Mouse (Mus musculus) induced T-regulatory cell, adult 2 months (primary cell): ENCODE measurements around the gene Clybl.

ENCODE experiments used
- DNase-seq: peaks from one replicate; pipeline ENCODE4 v3.0.0-alpha.2; 2012; ENCODE audit warnings: low read depth

Clybl gene

GRCm38 (mm10) chr14:122313328-122313727, 131.8 kb downstream of the Clybl start:
- no peak for DNase-seq

GRCm38 (mm10) chr14:122315743-122316142, 134.2 kb downstream of the Clybl start:
- no peak for DNase-seq

DNA sequence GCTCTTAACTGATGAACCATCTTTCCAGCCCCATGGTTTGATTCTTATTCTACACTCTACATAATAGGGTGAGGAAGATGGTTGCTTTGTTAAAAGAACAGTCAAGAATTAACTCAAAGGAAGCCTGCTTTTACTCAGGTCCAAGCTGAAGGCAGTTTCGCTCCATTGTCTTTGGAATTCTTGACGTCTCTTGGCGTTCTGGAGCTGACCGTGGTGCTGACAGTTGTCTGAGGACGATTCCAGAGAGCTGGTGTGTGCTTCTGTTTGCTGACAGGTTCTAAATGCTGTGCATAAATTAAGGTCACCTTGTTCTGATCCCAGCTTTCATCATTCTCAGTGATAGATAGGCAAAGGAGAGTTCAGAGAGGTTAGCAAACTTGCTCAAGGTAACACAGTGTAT, 140.6 kb downstream of the Clybl start:
- no peak for DNase-seq

- DNase-seq: no peak
Observed at GRCm38 (mm10) chr14:122323838-122324458, 142.4 kb downstream of the Clybl start.

GRCm38 (mm10) chr14:122330136-122330535, 148.6 kb downstream of the Clybl start:
- DNase-seq: no peak

- no peak for DNase-seq
Observed at GRCm38 (mm10) chr14:122330716-122331115, 149.2 kb downstream of the Clybl start.

DNA sequence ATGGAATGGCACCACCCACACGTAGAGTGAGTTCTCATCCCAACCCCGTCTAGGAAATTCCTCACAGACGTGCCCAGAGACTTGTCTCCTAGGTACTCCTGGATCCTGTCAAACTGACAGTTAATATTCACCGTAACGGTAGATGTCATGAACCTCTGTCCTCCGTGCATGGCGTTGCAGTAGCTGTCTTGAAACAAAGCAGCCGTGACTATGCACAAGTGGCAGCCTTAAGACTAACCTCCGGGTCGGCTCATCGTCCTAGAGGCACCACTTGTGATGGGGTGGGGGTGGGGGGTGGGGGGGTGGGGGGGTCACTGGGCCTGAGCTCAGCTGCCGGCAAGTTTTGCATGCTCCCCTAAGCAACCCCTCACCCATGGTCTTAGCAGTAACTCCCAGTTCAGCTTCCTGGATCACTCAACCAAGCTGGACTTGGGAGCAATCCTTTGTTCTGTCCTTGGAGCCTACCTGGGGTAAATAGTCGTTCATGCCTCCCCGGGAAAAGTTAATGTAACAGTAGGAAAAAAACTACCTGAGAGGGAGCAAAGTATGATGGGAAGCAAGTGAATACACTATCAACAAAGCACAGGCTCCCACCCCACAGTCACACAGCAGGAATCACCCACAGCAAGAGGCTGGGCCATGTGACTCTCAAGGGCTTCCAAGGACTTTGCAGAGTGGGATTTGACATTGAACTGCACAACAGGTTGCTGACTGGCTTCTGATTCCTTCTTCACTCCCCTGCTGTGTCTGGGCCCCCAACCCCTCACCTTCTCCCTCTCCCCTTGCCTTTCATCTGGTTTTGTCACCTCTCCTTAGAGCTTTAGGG, 150.3 kb downstream of the Clybl start:
- no peak for DNase-seq

DNA sequence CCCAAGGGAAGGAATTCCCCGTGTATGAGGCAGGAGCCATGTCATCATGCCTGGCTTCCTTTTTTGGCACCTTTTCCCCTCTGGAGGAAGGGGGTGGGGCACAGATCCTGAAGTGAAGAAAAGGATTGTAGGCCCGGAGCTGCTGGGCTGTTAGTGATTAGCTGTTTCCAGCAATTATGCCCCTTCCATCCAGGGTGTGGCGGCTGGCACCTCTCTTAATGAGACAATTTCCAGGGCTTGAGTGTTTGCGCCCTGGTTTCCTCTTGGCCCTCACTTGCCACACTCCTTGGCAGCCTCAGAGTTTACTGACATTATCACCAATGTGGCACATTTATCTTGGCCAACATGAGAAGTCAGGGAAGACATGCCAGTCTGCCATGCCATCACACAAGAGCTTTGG, 155.5 kb downstream of the Clybl start:
- no peak for DNase-seq

GRCm38 (mm10) chr14:122338784-122339183, 157.3 kb downstream of the Clybl start:
- DNase-seq: no peak

- DNase-seq: no peak
Observed at GRCm38 (mm10) chr14:122340141-122340540, 158.6 kb downstream of the Clybl start.

GRCm38 (mm10) chr14:122341591-122342360, 160.3 kb downstream of the Clybl start:
- no peak for DNase-seq

GRCm38 (mm10) chr14:122344272-122345224, 163.0 kb downstream of the Clybl start:
- no peak for DNase-seq

GRCm38 (mm10) chr14:122348069-122348468, 166.6 kb downstream of the Clybl start:
- DNase-seq: no peak

DNA sequence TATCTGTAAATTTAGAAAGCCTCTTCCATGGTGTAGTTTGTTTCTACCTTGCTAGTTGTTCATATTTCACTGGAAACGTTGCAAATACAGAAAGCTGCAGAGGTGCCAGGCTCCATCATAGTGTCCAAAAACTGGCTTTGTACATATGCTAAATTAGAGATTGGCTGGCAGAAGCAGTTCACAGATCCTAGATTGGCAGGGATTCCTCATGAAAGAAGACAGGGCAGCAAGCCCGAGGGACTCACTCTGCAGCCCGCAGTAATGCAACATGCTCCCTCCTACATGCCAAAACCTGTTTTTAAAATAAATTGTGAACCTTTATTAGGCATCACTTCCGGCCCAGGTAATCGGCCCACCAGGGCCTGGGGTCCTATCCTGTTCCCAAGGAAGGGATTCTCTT, 167.8 kb downstream of the Clybl start:
- no peak for DNase-seq

GRCm38 (mm10) chr14:122349761-122350160, 168.3 kb downstream of the Clybl start:
- DNase-seq: no peak

- DNase-seq: no peak
Observed at GRCm38 (mm10) chr14:122350766-122351165, 169.3 kb downstream of the Clybl start.

GRCm38 (mm10) chr14:122357316-122357715, 175.8 kb downstream of the Clybl start:
- no peak for DNase-seq

DNA sequence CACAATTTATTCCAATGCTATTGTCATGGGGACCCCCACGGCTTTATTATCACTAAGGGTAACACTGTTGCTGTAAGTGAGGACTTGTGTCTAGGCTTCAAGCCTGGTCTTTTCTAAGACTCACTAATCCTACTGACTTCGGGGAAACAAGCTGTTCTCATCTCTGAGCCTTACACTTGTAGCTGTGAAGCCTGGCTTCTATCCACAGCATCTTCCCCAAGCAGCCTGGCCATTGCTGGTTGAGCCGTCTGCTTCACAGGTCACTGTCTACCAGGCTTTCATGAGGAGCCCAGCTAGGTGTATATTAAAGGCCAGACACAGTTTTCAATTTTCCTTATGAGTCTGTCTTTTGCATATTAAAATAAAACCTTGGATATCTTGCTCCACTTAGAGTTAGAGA, 177.1 kb downstream of the Clybl start:
- DNase-seq: no peak

DNA sequence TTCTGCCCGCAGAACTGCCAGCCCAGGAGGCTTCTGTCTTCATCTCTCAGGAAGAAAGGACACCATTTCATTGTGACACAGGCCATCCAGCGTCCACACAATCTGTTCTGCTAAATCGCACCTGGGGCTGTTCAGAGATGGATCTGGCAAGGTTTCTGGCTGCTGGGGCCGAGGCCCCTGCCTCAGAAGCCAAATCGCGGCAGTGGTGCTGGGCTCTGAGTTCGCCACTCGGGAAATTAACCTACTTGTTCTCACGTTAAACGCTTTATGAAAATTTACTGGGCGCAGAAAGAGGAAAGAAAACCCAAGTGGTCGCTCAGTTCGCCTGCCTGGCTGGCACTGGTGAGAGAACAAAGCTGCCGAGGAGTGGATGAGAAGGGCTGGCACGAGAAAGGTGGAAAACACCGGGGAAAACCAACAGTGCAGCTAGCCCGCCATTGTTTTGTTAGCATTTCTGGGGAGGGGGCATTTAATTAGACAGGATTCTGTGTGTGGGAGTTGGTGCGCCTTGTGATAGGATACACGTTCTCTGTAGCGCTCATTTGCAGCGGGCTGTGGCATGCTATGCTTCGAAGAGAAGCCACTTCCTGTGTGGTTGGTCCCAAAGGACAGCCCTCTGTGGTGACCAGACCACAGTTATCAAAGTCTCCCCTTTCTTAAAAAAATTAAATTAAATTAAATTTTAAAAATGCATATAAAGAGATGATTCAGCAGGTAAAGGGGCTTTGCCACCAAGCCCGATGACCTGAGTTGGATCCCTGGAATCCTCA, 177.8 kb downstream of the Clybl start:
- no peak for DNase-seq

DNA sequence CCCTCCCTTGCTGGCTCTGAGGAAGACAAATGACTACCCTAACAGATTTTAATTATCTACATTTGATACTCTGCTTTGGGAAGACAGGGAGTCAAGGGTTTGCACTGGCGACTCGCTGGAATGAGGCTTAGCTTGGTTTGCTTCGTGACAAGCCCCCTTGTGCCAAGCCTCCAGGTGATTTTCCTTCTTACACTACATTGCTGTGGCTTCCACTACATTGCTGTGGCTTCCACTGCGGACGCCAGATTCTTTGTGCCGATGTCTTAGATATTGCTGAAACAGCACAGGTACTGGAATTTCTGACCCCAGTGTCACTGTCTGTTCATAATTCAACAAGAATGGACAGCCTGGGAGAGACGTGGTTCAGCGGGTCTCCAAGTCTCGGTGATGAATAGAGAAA, 180.3 kb downstream of the Clybl start:
- no peak for DNase-seq

DNA sequence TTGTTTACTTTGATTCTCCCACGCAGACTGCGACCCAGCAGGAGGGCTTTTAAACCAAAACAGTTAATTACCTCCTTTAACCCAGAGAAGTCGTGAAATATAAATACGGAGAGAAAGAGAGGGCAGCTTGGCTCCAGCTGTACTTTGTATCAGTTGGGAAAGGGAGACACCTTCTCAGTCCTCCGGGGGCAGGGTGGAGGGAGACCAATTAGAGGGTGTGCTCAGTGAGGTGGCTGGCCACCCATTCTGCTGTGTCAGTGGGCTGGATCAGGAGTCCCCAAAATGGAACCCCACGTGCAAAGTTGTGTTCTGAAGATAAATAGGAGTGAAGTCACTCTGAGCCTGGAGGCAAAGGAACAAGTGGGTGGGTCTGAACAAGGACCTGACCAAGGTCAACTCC, 181.7 kb downstream of the Clybl start:
- no peak for DNase-seq
